Mouse (Mus musculus) C2C12 (cell line): Measurements from ENCODE around the gene Phlda2. TPM values are rescaled to one million over a fixed set of nuclear protein-coding genes. Genes with fewer than 3 reads are reported as not detected.

Experiments used
- H3K27me3 ChIP-seq: one replicate; pipeline ENCODE4 v1.6.1; 2011; ENCODE audit not compliant: control insufficient read depth, insufficient read depth, insufficient read length
- H3K36me3 ChIP-seq: one replicate; pipeline ENCODE4 v1.6.1; 2011; ENCODE audit not compliant: control insufficient read depth, insufficient read depth
- H3K4me3 ChIP-seq: one replicate; pipeline ENCODE4 v1.5.1; 2011; ENCODE audit warnings: mild to moderate bottlenecking, control low read depth; ENCODE audit not compliant: poor library complexity, insufficient read depth, severe bottlenecking
- H3K79me2 ChIP-seq: one replicate; pipeline ENCODE4 v1.6.1; 2011; ENCODE audit not compliant: control insufficient read depth, insufficient read depth
- H3K79me3 ChIP-seq: one replicate; pipeline ENCODE4 v1.6.1; 2011; ENCODE audit warnings: low read depth, control low read depth
- H3ac ChIP-seq: one replicate; pipeline ENCODE3; 2011; ENCODE audit warnings: low read depth; ENCODE audit not compliant: control insufficient read depth, insufficient read length
- CEBPB ChIP-seq: IDR thresholded peaks from one replicate; pipeline ENCODE4 v1.6.1; 2011; ENCODE audit warnings: low read depth, mild to moderate bottlenecking, control low read depth, moderate library complexity
- CTCF ChIP-seq: IDR thresholded peaks from one replicate; pipeline ENCODE4 v1.5.1; 2011; ENCODE audit not compliant: control insufficient read depth, insufficient read depth, insufficient read length
- FOSL1 ChIP-seq: IDR thresholded peaks from one replicate; pipeline ENCODE4 v1.8.0; 2011; ENCODE audit warnings: mild to moderate bottlenecking, low read length; ENCODE audit not compliant: poor library complexity, insufficient read depth, severe bottlenecking
- MAX ChIP-seq: IDR thresholded peaks from one replicate; pipeline ENCODE4 v1.6.1; 2011; ENCODE audit warnings: mild to moderate bottlenecking, control low read depth
- MYOD1 ChIP-seq: IDR thresholded peaks from one replicate; pipeline ENCODE4 v1.6.1; 2011; ENCODE audit warnings: low read depth; ENCODE audit not compliant: control insufficient read depth, insufficient read length
- MYOG ChIP-seq: IDR thresholded peaks from one replicate; pipeline ENCODE4 v1.6.1; 2011; ENCODE audit not compliant: control insufficient read depth, insufficient read length; ENCODE audit errors: extremely low read depth
- USF1 ChIP-seq: IDR thresholded peaks from one replicate; pipeline ENCODE4 v1.6.1; 2011; ENCODE audit warnings: low read depth, mild to moderate bottlenecking, control low read depth, moderate library complexity
- polyA plus RNA-seq: library from polyadenylated mRNA; unstranded; fragments of >200 nt; fragmentation: generic; extraction: Trizol; gene quantifications from one replicate; pipeline ENCODE4 v1.2.1, GENCODE M21; 2012; ENCODE audit warnings: missing spikeins

Phlda2 gene
- polyA plus RNA-seq, 1 experiment: 0.14 TPM

GRCm38 (mm10) chr7:143461920-143462319 lies 41.0 kb downstream of the Phlda2 start:
- H3K27me3 ChIP-seq: peaks cover 17% of the 10 kb centered on the region
- H3ac ChIP-seq: no peak overlapping the region
- H3K79me2 ChIP-seq: no peaks in the 10 kb centered on the region
- no peak overlapping the region for H3K4me3 ChIP-seq
- no peaks in the 10 kb centered on the region for H3K79me3 ChIP-seq
- H3K36me3 ChIP-seq: no peaks in the 10 kb centered on the region
- TF ChIP-seq MAX (no peak), CTCF (no peak), MYOD1 (no peak), USF1 (no peak), FOSL1 (no peak), CEBPB (no peak), MYOG (no peak)

- no peaks in the 10 kb centered on the region for H3K36me3 ChIP-seq
- H3K27me3 ChIP-seq: peaks cover 17% of the 10 kb centered on the region
- no peaks in the 10 kb centered on the region for H3K79me2 ChIP-seq
- H3ac ChIP-seq: no peak overlapping the region
- TF ChIP-seq MYOG (no peak), FOSL1 (no peak), USF1 (no peak), MYOD1 (no peak)
- H3K79me3 ChIP-seq: no peaks in the 10 kb centered on the region
- no peak overlapping the region for H3K4me3 ChIP-seq
These were observed 41.6 kb downstream of the Phlda2 start for GRCm38 (mm10) chr7:143461294-143461870.

GRCm38 (mm10) chr7:143460874-143461273 lies 42.1 kb downstream of the Phlda2 start, which contains the start of gene Cdkn1c:
Gene Cdkn1c (minus strand): TSS chr7:143461050.
- H3K4me3 ChIP-seq: no peak within 1 kb of the TSS
- H3ac ChIP-seq: peak within 1 kb of the TSS; percentile 29
- H3K79me3 ChIP-seq: no peaks in the 10 kb centered on the region
- H3K79me2 ChIP-seq: no peaks in the 10 kb centered on the region
- TF ChIP-seq MYOG: no peak
- no peak for TF ChIP-seq MYOD1
- no peak for TF ChIP-seq CTCF
- TF ChIP-seq USF1: no peak
- no peak for TF ChIP-seq FOSL1
- no peak for TF ChIP-seq MAX
- TF ChIP-seq CEBPB: no peak
- H3K27me3 ChIP-seq: peaks cover 16% of the 10 kb centered on the region
- no peaks in the 10 kb centered on the region for H3K36me3 ChIP-seq

- H3K79me2 ChIP-seq: no peaks in the 10 kb centered on the region
- TF ChIP-seq MYOG: no peak
- TF ChIP-seq MYOD1: no peak
- H3K79me3 ChIP-seq: no peaks in the 10 kb centered on the region
- H3K27me3 ChIP-seq: peaks cover 14% of the 10 kb centered on the region
- H3K36me3 ChIP-seq: no peaks in the 10 kb centered on the region
- no peak overlapping the region for H3ac ChIP-seq
- no peak overlapping the region for H3K4me3 ChIP-seq
These were observed 42.6 kb downstream of the Phlda2 start for GRCm38 (mm10) chr7:143460217-143460834.

- Histone ChIP-seq H3K79me3 (no peaks in the 10 kb centered on the region), H3K79me2 (no peaks in the 10 kb centered on the region), H3K27me3 (peaks cover 14% of the 10 kb centered on the region), H3ac (no peak overlapping the region), H3K4me3 (no peak overlapping the region), H3K36me3 (no peaks in the 10 kb centered on the region)
- TF ChIP-seq MYOD1 (no peak), FOSL1 (no peak), CTCF (no peak), MAX (no peak), USF1 (no peak), CEBPB (no peak), MYOG (no peak)
These were observed 43.4 kb downstream of the Phlda2 start for GRCm38 (mm10) chr7:143459332-143460211.

- Histone ChIP-seq H3K79me2 (no peaks in the 10 kb centered on the region), H3ac (no peak overlapping the region)
- TF ChIP-seq CTCF: no peak
- no peak for TF ChIP-seq MAX
- no peak for TF ChIP-seq MYOG
- no peak for TF ChIP-seq USF1
- TF ChIP-seq FOSL1: no peak
- no peak for TF ChIP-seq CEBPB
- no peak for TF ChIP-seq MYOD1
These were observed 44.0 kb downstream of the Phlda2 start for GRCm38 (mm10) chr7:143458963-143459331.

More at GRCm38 (mm10) chr7:143458963-143459331, 44.0 kb downstream of the Phlda2 start:
- Histone ChIP-seq H3K4me3 (no peak overlapping the region), H3K79me3 (no peaks in the 10 kb centered on the region), H3K27me3 (peaks cover 14% of the 10 kb centered on the region), H3K36me3 (no peaks in the 10 kb centered on the region)
